Mouse (Mus musculus) heart, adult 2 months (tissue): Measurements from ENCODE around the gene Gpr132. TPM values are rescaled to one million over a fixed set of nuclear protein-coding genes. Genes with fewer than 3 reads are reported as not detected.

Experiments used
- DNase-seq, 2 experiments: peaks; one replicate each; pipeline ENCODE4 v3.0.0; 2021
- H3K27ac ChIP-seq: fragments of 200-600 bp; 2 replicates; pipeline ENCODE4 v1.8.1; 2022
- H3K27me3 ChIP-seq: fragments of 200-500 bp; 2 replicates; pipeline ENCODE4 v1.6.1; 2012; ENCODE audit warnings: mild to moderate bottlenecking, low read length, inconsistent platforms, mixed read lengths; ENCODE audit not compliant: control insufficient read depth, insufficient read depth
- H3K36me3 ChIP-seq: fragments of 200-500 bp; 2 replicates; pipeline ENCODE4 v1.6.1; 2012; ENCODE audit warnings: low read length, inconsistent platforms; ENCODE audit not compliant: control insufficient read depth, insufficient read depth
- H3K4me1 ChIP-seq: fragments of 200-500 bp; 2 replicates; pipeline ENCODE4 v1.6.1; 2011; ENCODE audit warnings: low read length; ENCODE audit not compliant: control insufficient read depth, insufficient read depth
- H3K4me3 ChIP-seq: fragments of 200-600 bp; 2 replicates; pipeline ENCODE4 v1.8.1; 2022
- H3K79me2 ChIP-seq: fragments of 200-500 bp; replicated peaks from 2 replicates; pipeline ENCODE4 v1.6.1; 2012; ENCODE audit warnings: mild to moderate bottlenecking, inconsistent platforms, low read length, moderate library complexity, mixed read lengths; ENCODE audit not compliant: control insufficient read depth, insufficient read depth
- H3K9ac ChIP-seq: fragments of 200-500 bp; 2 replicates; pipeline ENCODE4 v1.6.1; 2012; ENCODE audit warnings: low read depth, mild to moderate bottlenecking, control low read depth, inconsistent platforms, low read length, mixed read lengths
- CTCF ChIP-seq: fragments of 200-600 bp; IDR thresholded peaks from 2 replicates; pipeline ENCODE4 v1.8.1; 2022; ENCODE audit warnings: antibody characterized with exemption, mild to moderate bottlenecking, moderate library complexity
- EP300 ChIP-seq: fragments of 200-500 bp; IDR thresholded peaks from 2 replicates; pipeline ENCODE4 v1.6.1; 2011; ENCODE audit warnings: low read depth, low read length, control low read depth; ENCODE audit not compliant: insufficient read depth
- POLR2A ChIP-seq: fragments of 200-500 bp; IDR thresholded peaks from 2 replicates; pipeline ENCODE4 v1.6.1; 2011; ENCODE audit warnings: mild to moderate bottlenecking, low read depth, low read length, control low read depth; ENCODE audit not compliant: insufficient read depth
- WGBS: fragments of 180-500 bp; shearing (Covaris S2); methylation state at CpG from one replicate; pipeline ENCODE4 v1.1.7; 2018; 5-methylcytosine and 5-hydroxymethylcytosine counted together
- intact Hi-C: fragments of 180-260 bp; cut with DNase I; formaldehyde crosslinking; loops from one replicate; pipeline ENCODE4 v1.15.1; 2025
- polyA plus RNA-seq: library from polyadenylated mRNA; depleted of rRNA; stranded (reverse); fragments of >200 nt; gene quantifications from 2 replicates; pipeline ENCODE4 v1.2.3, GENCODE M21; 2012
- total RNA-seq, 2 experiments: library from RNA; stranded (reverse); gene quantifications; 2 replicates each; pipeline ENCODE4 v1.2.3; 2021

Gpr132 gene
- total and polyA plus RNA-seq, 3 experiments: 0.29 to 2.0 (median 0.36) TPM

GRCm38 (mm10) chr12:112870775-112871174, 2.7 kb upstream of the Gpr132 start:
- intact Hi-C loops: loop anchor here (10.0 kb wide), 2 partner anchors 204 to 234 kb away; partner anchors contain the start of gene Tex22
- DNase-seq: no peak
- no peak overlapping the region for H3K4me3 ChIP-seq
- H3K27me3 ChIP-seq: no peaks in the 10 kb centered on the region
- peaks cover 6% of the 10 kb centered on the region for H3K4me1 ChIP-seq
- H3K27ac ChIP-seq: no peak overlapping the region
- no peak overlapping the region for H3K9ac ChIP-seq
- 54% methylated on average over 13 of the region's 13 CpGs for WGBS
- H3K36me3 ChIP-seq: no peaks in the 10 kb centered on the region
- H3K79me2 ChIP-seq: no peaks in the 10 kb centered on the region
- TF ChIP-seq CTCF (no peak), EP300 (no peak), POLR2A (no peak)

- no peak for DNase-seq
- H3K27ac ChIP-seq: no peak overlapping the region
- peaks cover 5% of the 10 kb centered on the region for H3K4me1 ChIP-seq
- intact Hi-C loops: loop anchor here (10.0 kb wide), 2 partner anchors 205 to 235 kb away; partner anchors contain the start of gene Tex22
- H3K4me3 ChIP-seq: no peak overlapping the region
- no peak for TF ChIP-seq POLR2A
- no peak for TF ChIP-seq EP300
- no peak for TF ChIP-seq CTCF
- no peaks in the 10 kb centered on the region for H3K27me3 ChIP-seq
- H3K9ac ChIP-seq: no peak overlapping the region
- H3K79me2 ChIP-seq: no peaks in the 10 kb centered on the region
- no peaks in the 10 kb centered on the region for H3K36me3 ChIP-seq
- WGBS: 15% methylated on average over 16 of the region's 16 CpGs
Observed at GRCm38 (mm10) chr12:112869783-112870204, 1.8 kb upstream of the Gpr132 start.

- H3K9ac ChIP-seq: 0 out of 2 replicates have a peak overlapping the region, but pooled peaks have one; percentile 15
- H3K79me2 ChIP-seq: no peaks in the 10 kb centered on the region
- no peak for DNase-seq
- TF ChIP-seq CTCF: no peak
- TF ChIP-seq EP300: no peak
- no peak for TF ChIP-seq POLR2A
- H3K4me3 ChIP-seq: no peak overlapping the region
- intact Hi-C loops: no loop called here
- H3K4me1 ChIP-seq: 0 out of 2 replicates have a peak, but pooled peaks cover 2% of the 10 kb centered on the region
- H3K36me3 ChIP-seq: no peaks in the 10 kb centered on the region
- WGBS: 94% methylated on average over 7 of the region's 7 CpGs
- H3K27ac ChIP-seq: no peak overlapping the region
- no peaks in the 10 kb centered on the region for H3K27me3 ChIP-seq
Observed at GRCm38 (mm10) chr12:112867106-112867674, 838 bp downstream of the Gpr132 start.

- intact Hi-C loops: no loop called here
Observed at GRCm38 (mm10) chr12:112866467-112867080, 1.5 kb downstream of the Gpr132 start.

GRCm38 (mm10) chr12:112864804-112865203, 3.2 kb downstream of the Gpr132 start:
- H3K27me3 ChIP-seq: no peaks in the 10 kb centered on the region
- H3K9ac ChIP-seq: no peak overlapping the region
- peak in 1 of 2 experiments; percentile 35 for DNase-seq
- no peak overlapping the region for H3K4me3 ChIP-seq
- no peaks in the 10 kb centered on the region for H3K79me2 ChIP-seq
- H3K36me3 ChIP-seq: no peaks in the 10 kb centered on the region
- no peaks in the 10 kb centered on the region for H3K4me1 ChIP-seq
- TF ChIP-seq CTCF (no peak), POLR2A (no peak), EP300 (no peak)
- intact Hi-C loops: no loop called here
- no peak overlapping the region for H3K27ac ChIP-seq
- WGBS: 66% methylated on average over 7 of the region's 7 CpGs

More at GRCm38 (mm10) chr12:112866467-112867080, 1.5 kb downstream of the Gpr132 start:
- WGBS: 43% methylated on average over 8 of the region's 8 CpGs
- Histone ChIP-seq H3K27me3 (no peaks in the 10 kb centered on the region), H3K4me1 (0 out of 2 replicates have a peak, but pooled peaks cover 2% of the 10 kb centered on the region), H3K9ac (0 out of 2 replicates have a peak overlapping the region, but pooled peaks have one; percentile 15), H3K4me3 (no peak overlapping the region), H3K79me2 (no peaks in the 10 kb centered on the region), H3K27ac (no peak overlapping the region), H3K36me3 (no peaks in the 10 kb centered on the region)
- DNase-seq: no peak
- TF ChIP-seq EP300: no peak
- no peak for TF ChIP-seq POLR2A
- TF ChIP-seq CTCF: no peak

- H3K27me3 ChIP-seq: no peaks in the 10 kb centered on the region
- no peaks in the 10 kb centered on the region for H3K79me2 ChIP-seq
- no peak overlapping the region for H3K27ac ChIP-seq
- H3K4me1 ChIP-seq: no peaks in the 10 kb centered on the region
- H3K36me3 ChIP-seq: no peaks in the 10 kb centered on the region
- intact Hi-C loops: no loop called here
- H3K9ac ChIP-seq: no peak overlapping the region
- WGBS: 75% methylated on average over 9 of the region's 9 CpGs
- no peak for DNase-seq
- TF ChIP-seq POLR2A: no peak
- TF ChIP-seq CTCF: no peak
- TF ChIP-seq EP300: no peak
- no peak overlapping the region for H3K4me3 ChIP-seq
Observed at GRCm38 (mm10) chr12:112861911-112862321, 6.1 kb downstream of the Gpr132 start.
